Mouse (Mus musculus): ENCODE measurements around the gene Hmx1.

GRCm38 (mm10) chr5:35434703-35435102 lies 45.8 kb downstream of the Hmx1 start:
- no peak for TF ChIP-seq TCF12 (IDR thresholded peaks at IDR 0.05; ENCODE audit: low read depth, low read length)
- no peak for TF ChIP-seq HCFC1 (IDR thresholded peaks at IDR 0.05; ENCODE audit: low read depth, low read length)
- TF ChIP-seq ZC3H11A (IDR thresholded peaks at IDR 0.05; ENCODE audit: low read depth, low read length) = no peak

Data from MEL (cell line).